Mouse (Mus musculus): ENCODE results near the gene Clgn. TPM values are rescaled to one million over a fixed set of nuclear protein-coding genes. Genes with fewer than 3 reads are reported as not detected.
"Not testable (repeated sequence)": the region's sequence is repeated elsewhere in the genome, so short reads cannot be mapped to it uniquely, and the experiment has no call there.

Clgn gene
- polyA plus RNA-seq, 1 experiment: 0.04 TPM

DNA sequence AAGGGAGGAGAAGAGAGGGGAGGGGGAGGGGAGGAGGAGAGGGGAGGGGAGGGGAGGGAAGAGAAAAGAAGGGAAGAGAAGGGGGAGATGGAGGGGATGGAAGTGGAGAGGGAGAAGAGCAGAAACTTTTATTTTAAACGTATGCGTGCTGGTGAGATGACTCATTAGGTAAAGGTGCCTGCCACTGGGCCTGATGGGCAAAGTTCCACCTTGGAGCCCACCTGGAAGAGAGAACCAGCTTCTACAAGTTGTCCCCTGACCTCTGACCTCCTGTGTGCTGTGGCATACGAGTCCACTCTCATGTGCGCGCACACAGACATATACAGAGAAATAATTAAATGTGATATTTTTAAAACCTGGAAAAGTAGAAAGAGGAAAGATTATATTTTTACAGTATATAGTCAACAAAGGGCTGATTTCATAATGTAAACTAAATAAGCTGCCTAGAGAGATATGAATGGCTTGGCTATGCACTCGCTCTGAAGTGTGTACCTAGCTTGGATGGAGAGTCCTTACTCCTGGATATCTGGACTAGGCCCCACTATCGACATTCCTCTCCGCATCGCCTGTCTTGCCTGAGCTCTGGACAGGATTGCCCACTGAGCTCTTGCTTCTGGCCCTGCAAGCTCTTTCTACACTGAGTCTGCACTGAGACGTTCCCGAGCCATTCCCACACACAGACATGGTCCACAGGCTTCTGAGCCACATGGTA is 29.3 kb downstream of the Clgn start:
- DNase-seq (ENCODE audit: low read depth, low spot score): no peak
- WGBS: 83% methylated on average over 11 of the region's 11 CpGs

DNA sequence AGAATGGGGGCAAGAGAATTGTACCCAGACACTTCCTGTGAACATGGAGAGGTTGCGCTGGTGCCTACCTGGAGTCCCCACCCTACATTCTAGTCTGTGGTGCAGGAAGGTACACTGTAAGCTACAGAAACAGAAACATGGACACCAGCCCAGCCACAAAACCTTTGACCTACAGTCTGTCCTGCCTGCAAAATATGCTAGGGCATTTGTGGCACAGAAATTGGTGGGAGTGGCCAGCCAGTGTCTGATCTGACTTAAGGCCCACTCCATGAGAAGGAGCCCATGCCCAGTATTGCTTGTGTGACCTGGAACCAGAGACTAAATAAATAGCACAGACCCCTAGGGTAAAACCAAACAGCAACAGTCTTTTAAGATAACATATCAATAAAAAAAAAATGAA is 31.7 kb downstream of the Clgn start:
- WGBS: 100% methylated on average over 1 of the region's 1 CpGs
- DNase-seq (ENCODE audit: low read depth, low spot score): no peak

DNA sequence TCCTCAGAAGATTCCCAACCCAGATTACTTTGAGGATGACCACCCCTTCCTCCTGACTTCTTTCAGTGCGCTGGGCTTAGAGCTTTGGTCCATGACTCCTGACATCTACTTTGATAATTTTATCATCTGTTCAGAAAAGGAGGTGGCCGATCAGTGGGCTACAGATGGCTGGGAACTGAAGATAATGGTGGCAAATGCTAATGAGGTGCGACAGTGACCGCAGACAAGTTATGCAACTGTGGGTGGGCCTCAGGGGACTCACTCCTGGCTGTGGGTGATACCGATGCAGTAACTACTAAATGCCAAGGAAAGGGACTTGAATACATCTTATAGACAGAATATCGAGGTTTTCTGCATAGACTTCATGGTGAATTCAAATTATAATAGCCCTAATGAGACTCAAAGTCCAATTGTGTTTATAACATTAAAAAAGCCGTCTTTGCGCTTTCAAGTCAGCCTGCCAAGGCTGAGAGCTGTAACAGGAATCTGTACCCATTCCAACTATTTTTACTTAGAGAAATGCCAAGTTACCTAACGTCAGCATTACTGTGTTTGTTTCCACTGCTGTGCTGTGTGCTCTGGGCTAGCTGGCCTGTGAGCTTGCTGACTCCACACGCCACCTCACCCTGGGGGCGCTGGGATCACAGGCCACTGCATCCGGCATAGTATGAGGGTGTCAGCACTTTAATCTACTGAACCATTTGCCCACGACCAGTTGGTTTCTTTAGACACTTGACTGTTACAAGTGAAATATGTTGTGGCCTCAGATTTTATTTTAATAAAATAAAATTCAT is 33.6 kb downstream of the Clgn start:
- 75% methylated on average over 13 of the region's 13 CpGs for WGBS
- DNase-seq (ENCODE audit: low read depth, low spot score): no peak

DNA sequence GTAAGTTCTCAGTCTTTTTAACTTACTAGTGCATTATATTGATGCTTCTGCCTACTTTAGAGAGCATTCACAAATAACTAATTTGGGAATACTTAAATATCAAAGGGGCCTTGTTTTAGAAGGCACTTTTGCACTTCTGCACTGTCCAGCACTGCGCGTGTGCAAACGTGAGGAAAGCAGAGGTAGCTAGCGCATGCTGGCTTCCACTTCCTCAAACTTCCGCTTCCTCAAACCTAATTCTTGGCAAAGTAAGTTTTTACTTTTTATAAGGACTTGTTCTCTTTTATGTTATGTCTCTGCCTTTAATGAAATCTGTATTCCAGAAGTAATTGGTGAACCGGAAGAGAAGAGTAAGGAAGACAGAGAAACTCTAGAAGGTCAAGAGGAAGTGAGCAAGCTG is 35.5 kb downstream of the Clgn start:
- no peak for DNase-seq (ENCODE audit: low read depth, low spot score)
- WGBS: 84% methylated on average over 6 of the region's 6 CpGs

DNA sequence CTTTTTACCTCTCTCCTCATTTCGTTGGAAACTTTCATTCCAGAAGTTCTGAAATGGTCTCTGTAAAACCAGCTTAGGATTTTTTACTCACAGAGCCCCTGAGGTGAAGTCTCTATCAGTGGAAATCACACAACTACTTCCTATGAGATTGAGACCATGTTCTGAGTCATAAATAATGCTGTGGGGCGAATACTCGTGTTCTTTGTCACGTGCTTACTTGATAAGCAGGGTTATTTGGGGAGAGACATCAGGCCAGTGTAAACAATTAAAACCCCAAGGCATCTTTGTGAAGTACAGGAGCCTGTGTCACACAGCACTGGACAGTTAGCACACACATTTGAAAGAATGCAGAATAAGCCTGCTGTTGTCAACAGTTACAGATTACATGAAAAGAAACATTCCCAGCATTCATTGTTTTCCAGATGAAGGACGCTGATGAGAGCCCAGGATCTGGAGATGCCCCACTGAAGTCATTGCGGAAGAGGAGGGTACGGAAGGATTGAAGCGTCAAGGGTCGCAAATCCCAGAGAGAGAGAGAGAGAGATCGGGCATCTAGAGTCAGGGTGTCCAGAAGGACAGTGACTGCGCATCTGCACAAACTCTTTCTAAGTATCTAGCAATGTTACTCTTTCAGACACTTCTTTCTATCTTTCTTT is 36.6 kb downstream of the Clgn start:
- DNase-seq (ENCODE audit: low read depth, low spot score): no peak
- 52% methylated on average over 11 of the region's 11 CpGs for WGBS

DNA sequence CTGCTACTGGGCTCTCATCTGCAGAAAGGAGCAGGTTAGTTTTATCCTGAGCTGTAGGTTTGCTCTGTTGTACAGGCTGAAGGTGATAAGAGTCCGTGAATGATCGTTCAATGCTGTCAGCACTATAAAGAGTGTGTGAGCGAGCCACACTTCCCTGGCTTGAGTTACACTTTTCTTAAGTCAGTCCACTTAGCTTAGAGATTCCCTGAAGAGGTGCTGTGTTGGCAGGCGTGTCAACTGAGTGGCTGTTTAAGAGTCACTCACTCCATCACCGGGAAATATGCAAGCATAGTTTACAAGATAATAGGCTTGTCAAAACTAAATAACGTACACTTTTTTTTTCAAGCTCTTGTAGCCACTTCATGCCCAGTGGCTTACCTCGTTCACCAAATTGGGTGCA is 37.3 kb downstream of the Clgn start:
- 41% methylated on average over 7 of the region's 7 CpGs for WGBS
- DNase-seq (ENCODE audit: low read depth, low spot score): no peak

DNA sequence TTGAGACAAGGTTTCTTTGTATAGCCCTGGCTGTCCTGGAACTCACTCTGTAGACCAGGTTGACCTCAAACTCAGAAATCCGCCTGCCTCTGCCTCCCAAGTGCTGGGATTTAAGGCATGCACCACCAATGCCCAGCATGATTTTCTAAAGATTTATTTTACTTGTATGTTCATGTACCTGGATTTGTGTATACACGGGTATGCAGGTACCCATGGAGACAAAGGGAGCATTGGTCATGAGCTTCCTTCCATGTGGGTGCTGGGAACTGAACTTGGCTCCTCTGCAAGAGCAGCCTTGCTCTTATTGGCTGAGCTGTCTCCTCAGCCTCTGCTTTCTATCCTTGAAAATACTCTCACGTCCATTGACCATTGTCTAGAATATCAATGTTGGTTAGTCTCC is 39.0 kb downstream of the Clgn start:
- WGBS: 85% methylated on average over 3 of the region's 3 CpGs
- not testable (repeated sequence) for DNase-seq (ENCODE audit: low read depth, low spot score)

DNA sequence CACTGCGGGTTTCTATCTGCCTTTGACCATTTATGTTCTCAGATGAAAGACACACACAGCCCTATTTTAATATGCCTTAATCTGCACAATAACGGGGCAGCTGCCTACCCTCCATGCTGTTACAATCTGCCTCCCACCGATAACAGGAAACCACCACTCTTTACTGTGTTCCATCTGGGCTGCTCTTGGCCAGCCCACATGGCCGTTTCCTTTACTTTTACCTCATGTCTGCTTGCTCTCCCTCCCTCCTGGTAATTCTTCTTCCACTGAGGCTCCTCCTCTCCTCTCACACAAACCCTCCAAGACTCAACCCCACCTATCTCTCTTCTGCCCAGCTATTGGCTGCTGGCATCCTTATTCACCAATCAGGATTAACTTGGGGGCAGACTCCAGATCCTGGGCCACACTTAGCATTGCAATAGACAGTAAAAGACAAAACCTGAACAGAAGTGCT is 39.4 kb downstream of the Clgn start:
- WGBS: 58% methylated on average over 4 of the region's 4 CpGs

DNA sequence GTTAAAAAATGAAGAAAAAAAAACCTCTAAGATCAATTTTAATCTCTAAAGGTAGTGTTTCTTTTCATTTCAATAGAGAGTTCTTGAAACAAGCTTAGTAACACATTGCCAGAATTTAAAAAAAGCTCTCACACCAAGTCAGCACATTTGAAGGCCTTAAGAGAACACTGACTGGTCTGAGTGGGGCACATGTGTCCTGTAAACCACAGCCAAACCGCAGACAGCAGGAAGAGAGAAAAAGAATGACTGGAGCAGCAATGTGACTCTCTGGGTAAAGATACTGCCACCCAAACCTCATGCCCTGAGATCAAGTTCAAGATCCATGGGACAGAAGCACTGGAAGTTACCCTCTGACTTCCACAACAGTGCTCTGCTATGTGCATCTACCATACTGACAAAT is 47.4 kb downstream of the Clgn start:
- 64% methylated on average over 1 of the region's 1 CpGs for WGBS
- no peak for DNase-seq (ENCODE audit: low read depth, low spot score)

More for the DNA sequence above, 39.4 kb downstream of the Clgn start:
- DNase-seq (ENCODE audit: low read depth, low spot score): no peak

DNA sequence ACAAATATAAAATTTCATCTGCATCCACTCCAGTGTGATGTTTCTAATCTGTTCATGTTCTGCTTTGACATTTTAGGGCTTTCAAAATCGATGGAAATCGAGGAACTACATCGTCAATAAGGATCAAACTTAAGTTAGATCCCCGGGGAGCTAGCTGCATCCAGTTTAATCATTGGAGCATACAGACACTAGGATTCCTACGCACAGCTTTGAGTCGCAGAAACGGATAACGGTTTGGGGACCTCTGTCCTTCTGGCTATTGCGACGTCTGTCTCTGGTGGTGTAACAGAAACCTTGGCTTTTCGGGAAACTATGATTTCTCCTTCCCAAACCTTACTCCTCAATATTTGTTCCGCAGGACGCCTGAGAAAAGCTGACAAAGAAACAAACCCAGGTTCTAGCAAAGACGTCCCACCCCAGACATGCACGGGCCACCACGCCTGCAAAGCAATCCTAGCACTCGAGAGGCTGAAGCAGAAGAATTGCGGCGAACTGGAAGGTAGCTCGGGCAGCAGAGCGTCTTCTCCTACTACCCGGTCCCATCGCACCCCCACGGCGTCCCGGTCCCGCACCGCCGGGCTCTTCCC is 52.1 kb downstream of the Clgn start:
- 2% methylated on average over 29 of the region's 29 CpGs for WGBS
- no peak for DNase-seq (ENCODE audit: low read depth, low spot score)

DNA sequence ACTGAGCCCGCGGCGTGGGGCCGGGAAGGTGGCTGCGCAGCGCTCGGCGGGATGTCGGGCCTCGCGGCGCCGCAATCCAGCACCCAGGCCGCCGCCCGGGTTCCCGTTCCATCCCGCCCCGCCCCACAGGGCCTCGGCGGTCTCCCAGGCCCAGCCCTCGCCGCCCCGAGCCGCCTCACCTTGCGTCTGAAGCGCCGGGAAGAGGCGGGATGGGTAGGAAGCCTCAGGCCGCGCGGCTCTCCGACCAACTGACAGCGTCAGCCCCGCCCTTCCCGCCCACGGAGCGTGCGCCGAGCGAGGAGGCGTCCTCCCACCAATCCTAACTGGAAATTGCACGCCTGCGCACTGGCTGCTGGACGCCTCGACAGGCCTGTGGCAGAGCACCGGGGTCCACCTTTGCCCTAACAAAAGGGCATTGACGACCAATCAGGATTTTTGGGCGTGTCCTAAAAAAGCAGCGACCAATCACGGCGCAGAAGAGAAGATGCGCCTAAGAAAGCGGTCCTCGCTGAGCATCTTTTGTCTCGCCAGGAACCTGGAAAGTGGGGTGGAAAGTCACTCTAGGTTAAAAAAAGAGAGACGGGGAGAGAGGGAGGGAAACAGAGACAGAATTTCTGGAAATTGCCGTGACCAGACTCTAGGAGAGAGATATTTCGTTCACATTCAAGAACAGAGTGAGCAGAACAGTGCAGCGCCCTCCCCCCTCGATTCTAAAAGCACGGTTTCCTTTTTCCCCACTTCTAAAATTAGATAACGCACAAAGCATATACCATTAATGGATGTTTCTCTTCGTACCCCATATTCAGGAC is 52.8 kb downstream of the Clgn start:
- WGBS: 2% methylated on average over 64 of the region's 64 CpGs
- peak; percentile 85 for DNase-seq (ENCODE audit: low read depth, low spot score)

DNA sequence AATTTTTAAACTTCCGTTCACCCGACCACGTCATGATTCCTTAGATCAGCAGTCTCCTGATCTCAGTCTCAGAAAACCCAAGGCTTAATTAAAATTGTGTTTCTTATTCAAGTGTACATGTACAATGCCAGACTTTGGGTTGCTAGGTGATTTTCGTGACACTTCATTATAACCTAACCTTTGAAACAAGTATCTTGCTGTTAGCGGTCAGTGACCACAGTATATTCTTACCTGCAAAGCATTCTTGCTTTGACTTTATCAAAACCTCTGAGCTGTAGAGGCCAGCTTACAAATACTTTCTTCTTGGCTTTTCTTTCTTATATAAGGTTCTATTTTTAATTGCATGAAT is 53.4 kb downstream of the Clgn start:
- DNase-seq (ENCODE audit: low read depth, low spot score): no peak
- 33% methylated on average over 5 of the region's 5 CpGs for WGBS

DNA sequence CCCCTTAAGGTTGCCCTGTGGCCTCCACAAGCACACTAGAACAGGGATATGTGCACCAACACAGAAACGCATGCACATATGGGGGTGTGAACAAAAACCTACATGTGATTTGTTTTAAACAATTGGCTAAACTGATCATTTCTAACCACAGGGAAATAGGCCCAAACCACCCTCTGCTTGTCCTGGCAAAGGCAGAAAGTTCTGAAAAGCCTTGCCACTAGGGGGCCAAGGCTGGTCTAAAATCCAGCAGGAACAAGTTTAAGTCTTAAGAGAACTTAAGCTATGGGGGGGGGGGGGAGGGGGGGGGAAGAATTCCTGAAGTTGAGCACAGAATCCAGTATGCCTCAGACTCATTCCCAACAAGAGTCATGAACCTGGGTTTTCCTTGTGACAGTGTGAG is 60.3 kb downstream of the Clgn start:
- no peak for DNase-seq (ENCODE audit: low read depth, low spot score)
- WGBS: 83% methylated on average over 1 of the region's 1 CpGs

DNA sequence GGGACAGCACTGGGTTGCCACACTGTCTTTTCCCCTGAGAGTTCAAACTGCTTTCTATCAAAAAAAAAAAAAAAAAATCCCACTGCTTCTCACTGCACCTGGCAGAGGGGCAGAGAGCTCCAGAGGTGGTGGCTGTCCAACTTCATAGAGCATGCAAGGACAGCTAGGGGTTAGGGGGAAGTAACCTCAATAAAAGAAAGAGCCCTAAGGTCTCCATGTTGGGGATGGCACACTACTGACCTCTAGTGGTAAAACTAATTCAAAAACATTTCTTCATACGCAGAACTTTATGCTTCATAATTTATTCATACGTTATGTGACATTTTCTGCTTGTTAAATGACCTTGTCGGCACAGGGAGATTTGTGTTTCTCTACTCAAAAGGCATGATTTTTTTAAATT is 61.4 kb downstream of the Clgn start:
- 9% methylated on average over 3 of the region's 3 CpGs for WGBS
- no peak for DNase-seq (ENCODE audit: low read depth, low spot score)

DNA sequence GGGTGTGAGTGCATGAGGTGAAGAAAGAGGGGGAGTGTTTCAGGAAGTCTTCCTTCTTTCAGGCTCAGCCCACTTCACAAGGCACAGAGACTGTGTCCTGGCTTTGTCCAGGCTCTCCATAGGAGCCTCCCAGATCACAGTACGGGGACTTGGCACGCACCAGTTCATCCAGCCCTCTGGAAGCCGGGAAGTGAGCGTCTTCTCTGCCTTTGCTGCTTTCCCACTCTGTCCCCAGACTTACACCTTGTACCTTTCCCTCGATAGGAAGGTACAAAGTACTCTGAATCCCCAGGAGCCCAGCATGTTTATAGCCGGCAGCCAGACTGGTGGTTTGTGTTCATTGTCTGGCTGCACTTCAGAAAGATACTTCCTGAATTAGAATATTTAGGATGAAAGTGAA is 67.5 kb downstream of the Clgn start:
- WGBS: 13% methylated on average over 6 of the region's 6 CpGs
- DNase-seq (ENCODE audit: low read depth, low spot score): no peak

DNA sequence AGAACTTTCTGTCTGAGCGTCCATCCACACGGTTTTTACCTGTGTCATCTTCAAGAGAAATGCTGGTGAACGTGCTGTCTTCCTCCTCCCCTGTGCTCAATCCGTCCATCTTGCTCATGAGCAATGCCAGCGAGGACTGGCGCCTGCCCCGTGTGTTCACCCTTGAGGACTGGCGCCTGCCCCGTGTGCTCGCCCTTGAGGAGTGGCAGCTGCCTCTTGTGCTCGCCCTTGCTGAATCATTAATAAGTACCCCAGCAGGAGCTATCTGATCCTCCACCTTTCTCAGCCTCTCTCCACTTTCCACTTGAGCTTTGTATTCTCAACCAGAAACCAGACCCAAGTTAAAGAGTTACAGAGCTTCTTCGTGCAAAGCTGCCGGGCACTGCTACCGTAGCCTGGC is 68.6 kb downstream of the Clgn start, which contains the start of gene Scoc:
TSS of gene Scoc (minus strand) at position 170 of the 400 bp plus-strand sequence.
- no peak for DNase-seq (ENCODE audit: low read depth, low spot score)
- WGBS: 50% methylated on average over 14 of the region's 14 CpGs

DNA sequence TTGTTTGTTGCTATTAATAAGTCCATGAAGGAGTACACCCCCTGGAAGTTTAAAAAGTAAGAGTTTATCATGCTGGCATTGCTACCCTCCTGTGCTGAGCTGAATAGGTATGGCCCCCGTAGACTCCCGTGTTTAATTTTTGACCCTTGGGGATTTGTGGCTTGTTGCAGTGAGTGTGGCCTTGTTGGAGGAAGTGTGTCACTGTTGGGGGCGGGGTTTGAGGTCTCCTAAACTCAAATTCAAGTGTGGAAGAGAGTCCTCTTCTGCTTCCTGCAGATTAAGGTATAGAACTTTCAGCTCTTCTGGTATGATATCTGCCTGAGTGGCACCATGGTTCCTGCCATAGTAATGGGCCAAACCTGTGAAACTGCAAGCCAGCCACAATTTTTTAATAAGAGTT is 69.9 kb downstream of the Clgn start:
- no peak for DNase-seq (ENCODE audit: low read depth, low spot score)
- WGBS: 72% methylated on average over 3 of the region's 3 CpGs

Measured in large intestine, adult 2 months (tissue).